Mouse (Mus musculus) liver, embryonic 13.5 days (tissue): Measurements from ENCODE around the gene Otop3. TPM values are rescaled to one million over a fixed set of nuclear protein-coding genes. Genes with fewer than 3 reads are reported as not detected.

Source experiments
- ATAC-seq: fragments of 200-750 bp; cut with Nextera tagmentation; 2 replicates; pipeline ENCODE4 v1.8.0; 2017; ENCODE audit warnings: low read depth, mild to moderate bottlenecking, moderate number of reproducible peaks, moderate library complexity
- DNase-seq: peaks from one replicate; pipeline ENCODE4 v3.0.0; 2022
- H3K27ac ChIP-seq: fragments of 300-500 bp; sonication (generic); 2 replicates; pipeline ENCODE4 v1.5.1; 2015; ENCODE audit warnings: moderate library complexity, mild to moderate bottlenecking, inconsistent platforms
- H3K27me3 ChIP-seq: fragments of 300-500 bp; sonication (generic); 2 replicates; pipeline ENCODE4 v1.6.1; 2015; ENCODE audit warnings: mild to moderate bottlenecking, inconsistent platforms
- H3K36me3 ChIP-seq: fragments of 300-500 bp; sonication (generic); 2 replicates; pipeline ENCODE4 v1.6.1; 2015; ENCODE audit warnings: mild to moderate bottlenecking, inconsistent platforms
- H3K4me1 ChIP-seq: fragments of 300-500 bp; sonication (generic); replicated peaks from 2 replicates; pipeline ENCODE4 v1.6.1; 2015; ENCODE audit warnings: inconsistent platforms
- H3K4me2 ChIP-seq: fragments of 300-500 bp; sonication (generic); 2 replicates; pipeline ENCODE4 v1.6.1; 2015; ENCODE audit warnings: inconsistent platforms, mild to moderate bottlenecking, moderate library complexity
- H3K4me3 ChIP-seq: fragments of 300-500 bp; sonication (generic); replicated peaks from 2 replicates; pipeline ENCODE4 v1.5.1; 2015; ENCODE audit warnings: mild to moderate bottlenecking, inconsistent platforms
- H3K9ac ChIP-seq: fragments of 300-500 bp; sonication (generic); 2 replicates; pipeline ENCODE4 v1.6.1; 2015; ENCODE audit warnings: mild to moderate bottlenecking, inconsistent platforms
- H3K9me3 ChIP-seq: fragments of 300-500 bp; sonication (generic); replicated peaks from 2 replicates; pipeline ENCODE4 v1.6.1; 2016; ENCODE audit warnings: inconsistent platforms
- WGBS: fragments of 180-500 bp; shearing (Covaris S2); methylation state at CpG from one replicate; pipeline ENCODE4 v1.1.7; 2015; ENCODE audit not compliant: insufficient replicate concordance; 5-methylcytosine and 5-hydroxymethylcytosine counted together
- polyA plus RNA-seq: library from polyadenylated mRNA; unstranded; fragments of >200 nt; fragmentation: Nextera tagmentation; extraction: Ambion mirVana; gene quantifications from 2 replicates; pipeline ENCODE4 v1.2.1, GENCODE M21; 2015

The Otop3 gene
- polyA plus RNA-seq, 1 experiment from 2014 or later = not detected

- Histone ChIP-seq H3K9ac (peak overlapping the region; percentile 39), H3K4me1 (peaks cover 17% of the 10 kb centered on the region), H3K9me3 (no peaks in the 10 kb centered on the region), H3K36me3 (no peaks in the 10 kb centered on the region), H3K4me2 (peak overlapping the region; percentile 70), H3K27me3 (peaks cover 77% of the 10 kb centered on the region), H3K4me3 (peak overlapping the region; percentile 51), H3K27ac (no peak overlapping the region)
- WGBS = 7% methylated on average over 28 of the region's 28 CpGs
- ATAC-seq (peak; percentile 32; the same call in 1 of the 2 replicates), DNase-seq (no peak)
Observed at GRCm38 (mm10) chr11:115366706-115367394, 32.3 kb downstream of the Otop3 start.

GRCm38 (mm10) chr11:115367395-115367944 lies 32.9 kb downstream of the Otop3 start, which contains the start of gene Hid1:
TSS of gene Hid1 (minus strand) at chr11:115367756.
- Histone ChIP-seq H3K36me3 (no peaks in the 10 kb centered on the region), H3K9ac (peak within 1 kb of the TSS; percentile 39), H3K27me3 (peaks cover 80% of the 10 kb centered on the region), H3K27ac (no peak within 1 kb of the TSS), H3K4me2 (peak within 1 kb of the TSS; percentile 70), H3K4me1 (peaks cover 17% of the 10 kb centered on the region), H3K4me3 (peak within 1 kb of the TSS; percentile 51), H3K9me3 (no peaks in the 10 kb centered on the region)
- WGBS = 1% methylated on average over 39 of the region's 39 CpGs
- ATAC-seq = peak; percentile 63; the same call in 1 of the 2 replicates
- peak; percentile 68 for DNase-seq

- Histone ChIP-seq H3K9ac (no peak overlapping the region), H3K27me3 (peaks cover 97% of the 10 kb centered on the region)
- WGBS = 39% methylated on average over 7 of the region's 7 CpGs
Observed at GRCm38 (mm10) chr11:115370368-115370767, 35.8 kb downstream of the Otop3 start.

GRCm38 (mm10) chr11:115371354-115371753 lies 36.8 kb downstream of the Otop3 start:
- peaks cover 97% of the 10 kb centered on the region for H3K27me3 ChIP-seq
- no peak for ATAC-seq

More at GRCm38 (mm10) chr11:115370368-115370767, 35.8 kb downstream of the Otop3 start:
- no peaks in the 10 kb centered on the region for H3K36me3 ChIP-seq
- DNase-seq = no peak
- peaks cover 21% of the 10 kb centered on the region for H3K4me1 ChIP-seq
- ATAC-seq = no peak
- H3K4me3 ChIP-seq = no peak overlapping the region
- H3K27ac ChIP-seq = no peak overlapping the region
- H3K9me3 ChIP-seq = no peaks in the 10 kb centered on the region
- no peak overlapping the region for H3K4me2 ChIP-seq

GRCm38 (mm10) chr11:115372015-115372414 lies 37.5 kb downstream of the Otop3 start:
- peaks cover 95% of the 10 kb centered on the region for H3K27me3 ChIP-seq
- no peak for ATAC-seq

More at GRCm38 (mm10) chr11:115371354-115371753, 36.8 kb downstream of the Otop3 start:
- Histone ChIP-seq H3K4me3 (no peak overlapping the region), H3K9me3 (no peaks in the 10 kb centered on the region), H3K27ac (no peak overlapping the region), H3K36me3 (no peaks in the 10 kb centered on the region), H3K4me1 (peaks cover 19% of the 10 kb centered on the region), H3K4me2 (no peak overlapping the region), H3K9ac (no peak overlapping the region)
- WGBS = 51% methylated on average over 8 of the region's 8 CpGs
- DNase-seq = no peak

GRCm38 (mm10) chr11:115372737-115373136 lies 38.2 kb downstream of the Otop3 start:
- no peak overlapping the region for H3K4me3 ChIP-seq
- no peak overlapping the region for H3K4me2 ChIP-seq
- H3K9ac ChIP-seq = no peak overlapping the region
- H3K9me3 ChIP-seq = no peaks in the 10 kb centered on the region
- peaks cover 5% of the 10 kb centered on the region for H3K4me1 ChIP-seq
- no peak overlapping the region for H3K27ac ChIP-seq
- 37% methylated on average over 2 of the region's 2 CpGs for WGBS
- ATAC-seq (no peak), DNase-seq (no peak)
- H3K36me3 ChIP-seq = no peaks in the 10 kb centered on the region
- peaks cover 91% of the 10 kb centered on the region for H3K27me3 ChIP-seq

More at GRCm38 (mm10) chr11:115372015-115372414, 37.5 kb downstream of the Otop3 start:
- no peak for DNase-seq
- Histone ChIP-seq H3K27ac (no peak overlapping the region), H3K9ac (no peak overlapping the region), H3K4me1 (peaks cover 12% of the 10 kb centered on the region), H3K4me3 (no peak overlapping the region), H3K36me3 (no peaks in the 10 kb centered on the region), H3K9me3 (no peaks in the 10 kb centered on the region), H3K4me2 (no peak overlapping the region)
- 46% methylated on average over 1 of the region's 1 CpGs for WGBS

- Histone ChIP-seq H3K27me3 (peaks cover 80% of the 10 kb centered on the region), H3K9ac (0 out of 2 replicates have a peak overlapping the region, but pooled peaks have one; percentile 9), H3K36me3 (no peaks in the 10 kb centered on the region), H3K9me3 (no peaks in the 10 kb centered on the region), H3K4me1 (peaks cover 5% of the 10 kb centered on the region), H3K4me2 (peak overlapping the region; percentile 47), H3K4me3 (peak overlapping the region; percentile 26), H3K27ac (no peak overlapping the region)
- DNase-seq (no peak), ATAC-seq (no peak)
- WGBS = 2% methylated on average over 30 of the region's 30 CpGs
Observed at GRCm38 (mm10) chr11:115373805-115374694, 39.5 kb downstream of the Otop3 start.

GRCm38 (mm10) chr11:115374695-115375425 lies 40.3 kb downstream of the Otop3 start:
- no peak overlapping the region for H3K9ac ChIP-seq
- no peak for DNase-seq
- no peak overlapping the region for H3K4me2 ChIP-seq
- H3K4me1 ChIP-seq = peaks cover 5% of the 10 kb centered on the region
- ATAC-seq = no peak
- no peaks in the 10 kb centered on the region for H3K36me3 ChIP-seq
- no peak overlapping the region for H3K4me3 ChIP-seq
- H3K9me3 ChIP-seq = no peaks in the 10 kb centered on the region
- H3K27me3 ChIP-seq = peaks cover 78% of the 10 kb centered on the region
- no peak overlapping the region for H3K27ac ChIP-seq
- WGBS = 44% methylated on average over 12 of the region's 12 CpGs

- Histone ChIP-seq H3K9me3 (no peaks in the 10 kb centered on the region), H3K27ac (no peak overlapping the region), H3K4me2 (no peak overlapping the region), H3K4me1 (peaks cover 5% of the 10 kb centered on the region), H3K4me3 (no peak overlapping the region), H3K27me3 (peaks cover 79% of the 10 kb centered on the region), H3K9ac (no peak overlapping the region), H3K36me3 (no peaks in the 10 kb centered on the region)
- ATAC-seq (no peak), DNase-seq (no peak)
- 40% methylated on average over 7 of the region's 7 CpGs for WGBS
Observed at GRCm38 (mm10) chr11:115376722-115377121, 42.2 kb downstream of the Otop3 start.

GRCm38 (mm10) chr11:115377254-115377653 lies 42.7 kb downstream of the Otop3 start:
- no peak overlapping the region for H3K9ac ChIP-seq
- H3K36me3 ChIP-seq = no peaks in the 10 kb centered on the region
- peaks cover 5% of the 10 kb centered on the region for H3K4me1 ChIP-seq
- no peak overlapping the region for H3K27ac ChIP-seq
- no peaks in the 10 kb centered on the region for H3K9me3 ChIP-seq
- no peak overlapping the region for H3K4me3 ChIP-seq
- ATAC-seq (no peak), DNase-seq (no peak)
- WGBS = 67% methylated on average over 4 of the region's 4 CpGs
- peaks cover 79% of the 10 kb centered on the region for H3K27me3 ChIP-seq
- no peak overlapping the region for H3K4me2 ChIP-seq
